Mouse (Mus musculus): Measurements from ENCODE around the gene Dpp8.

GRCm38 (mm10) chr9:65113694-65114093, 81.5 kb downstream of the Dpp8 start:
- TF ChIP-seq CTCF (IDR thresholded peaks at IDR 0.05; ENCODE audit: insufficient read depth, low read length) (no peak), POLR2A (IDR thresholded peaks at IDR 0.05; ENCODE audit: borderline replicate concordance, extremely low read depth, low read depth, low read length) (no peak)
